Mouse (Mus musculus) spleen, postnatal 36 days (tissue): ENCODE data around the gene Fnbp1.
A peak's percentile ranks its signal among the peaks of the same experiment; 100 is the strongest.

Experiments used
- DNase-seq, 2 experiments: peaks; one replicate each; pipeline ENCODE4 v3.0.0; 2022; ENCODE audit warnings: low spot score in 2 of 2, mixed read lengths in 1 of 2

The Fnbp1 gene

GRCm38 (mm10) chr2:31126048-31126447 lies 15.8 kb downstream of the Fnbp1 start:
- DNase-seq = no peak

GRCm38 (mm10) chr2:31125156-31125555 lies 16.7 kb downstream of the Fnbp1 start:
- DNase-seq = no peak

DNA sequence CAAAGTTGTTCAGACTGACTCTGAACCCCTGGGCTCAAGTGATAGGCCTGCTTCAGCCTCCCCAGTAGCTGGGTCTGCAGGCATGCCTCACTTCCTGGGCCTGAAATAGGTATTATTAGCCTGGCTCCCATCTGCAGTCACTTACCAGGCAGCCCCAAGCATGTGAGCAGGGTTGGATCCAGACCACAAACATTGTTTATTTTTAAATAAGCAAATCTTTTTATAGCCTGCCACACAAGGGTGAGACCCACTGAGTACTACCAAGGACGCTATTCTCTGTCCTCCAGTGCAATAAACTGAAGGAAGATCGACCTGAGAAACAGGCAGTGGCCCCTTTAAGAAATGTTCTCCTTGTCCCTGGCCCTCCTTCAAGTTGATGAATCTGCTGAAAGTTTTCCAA lies 17.1 kb downstream of the Fnbp1 start:
- no peak for DNase-seq

DNA sequence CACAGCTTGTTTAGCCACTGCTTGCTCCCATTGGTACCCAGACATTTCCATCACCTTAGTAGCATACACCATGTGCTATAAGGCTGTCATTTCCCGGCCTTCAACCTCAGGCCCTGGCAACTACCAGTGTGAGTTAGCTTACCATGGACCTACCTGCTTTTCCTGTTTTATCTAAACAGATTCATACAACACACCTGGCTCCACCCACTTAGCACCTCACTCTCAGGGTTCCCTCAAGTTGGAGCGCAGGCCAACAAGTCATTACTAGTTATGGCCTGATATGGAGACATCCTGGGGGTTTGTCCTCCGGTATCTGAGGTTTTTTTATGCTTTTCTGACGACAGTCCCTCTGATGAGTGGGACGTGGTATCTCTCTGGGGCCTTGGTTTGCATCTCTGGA lies 18.3 kb downstream of the Fnbp1 start:
- DNase-seq = no peak

- no peak for DNase-seq
Measured at GRCm38 (mm10) chr2:31122806-31123205, 19.0 kb downstream of the Fnbp1 start.

DNA sequence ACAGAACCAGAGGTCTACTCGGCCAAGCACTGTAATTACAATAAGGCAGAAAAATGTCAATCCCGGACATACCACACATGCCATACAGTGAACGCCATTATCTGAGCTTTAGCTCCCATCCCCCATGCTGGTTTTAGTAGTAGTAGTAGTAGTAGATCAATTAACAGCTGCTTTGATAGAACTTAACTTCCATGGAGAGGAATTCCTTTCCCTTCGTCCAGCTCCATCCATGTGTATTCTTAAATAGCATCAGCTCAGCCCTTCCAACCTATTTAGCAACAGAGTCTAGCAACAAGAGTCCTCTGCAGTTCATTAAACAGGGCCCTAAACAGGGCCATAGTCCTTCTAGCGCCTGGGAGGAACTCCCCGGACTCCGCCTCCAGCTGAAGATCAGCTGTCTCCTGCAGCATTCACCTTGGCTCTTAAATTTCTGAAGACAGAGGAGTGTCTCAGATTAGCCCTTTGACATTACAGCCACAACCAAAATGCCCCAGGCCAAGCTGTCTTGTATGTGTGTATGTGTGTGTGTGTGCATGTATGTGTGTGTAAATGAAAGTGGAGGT lies 20.6 kb downstream of the Fnbp1 start:
- no peak for DNase-seq

DNA sequence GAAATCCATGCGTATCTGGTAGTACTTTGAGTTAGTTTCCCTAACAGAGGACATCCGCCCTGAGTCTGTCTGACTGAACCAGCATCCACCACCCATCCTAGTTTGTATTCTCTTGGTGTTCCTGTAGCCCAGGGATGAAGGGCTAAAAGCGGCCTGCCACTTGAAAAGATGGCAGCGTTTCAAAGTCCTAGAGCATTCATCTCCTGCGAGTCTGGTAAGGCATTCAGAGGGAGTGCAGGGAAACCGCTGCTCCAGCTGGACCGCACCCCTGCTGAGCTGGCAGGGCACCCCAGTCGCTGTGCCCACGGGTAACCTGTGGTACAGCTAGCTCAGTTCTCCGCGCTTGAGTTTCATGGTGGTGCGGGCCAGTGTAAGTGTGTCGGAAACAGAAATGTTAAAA lies 22.0 kb downstream of the Fnbp1 start:
- DNase-seq = no peak

GRCm38 (mm10) chr2:31118639-31119380 lies 23.0 kb downstream of the Fnbp1 start:
- DNase-seq = no peak

- no peak for DNase-seq
Measured at GRCm38 (mm10) chr2:31118211-31118610, 23.6 kb downstream of the Fnbp1 start.

DNA sequence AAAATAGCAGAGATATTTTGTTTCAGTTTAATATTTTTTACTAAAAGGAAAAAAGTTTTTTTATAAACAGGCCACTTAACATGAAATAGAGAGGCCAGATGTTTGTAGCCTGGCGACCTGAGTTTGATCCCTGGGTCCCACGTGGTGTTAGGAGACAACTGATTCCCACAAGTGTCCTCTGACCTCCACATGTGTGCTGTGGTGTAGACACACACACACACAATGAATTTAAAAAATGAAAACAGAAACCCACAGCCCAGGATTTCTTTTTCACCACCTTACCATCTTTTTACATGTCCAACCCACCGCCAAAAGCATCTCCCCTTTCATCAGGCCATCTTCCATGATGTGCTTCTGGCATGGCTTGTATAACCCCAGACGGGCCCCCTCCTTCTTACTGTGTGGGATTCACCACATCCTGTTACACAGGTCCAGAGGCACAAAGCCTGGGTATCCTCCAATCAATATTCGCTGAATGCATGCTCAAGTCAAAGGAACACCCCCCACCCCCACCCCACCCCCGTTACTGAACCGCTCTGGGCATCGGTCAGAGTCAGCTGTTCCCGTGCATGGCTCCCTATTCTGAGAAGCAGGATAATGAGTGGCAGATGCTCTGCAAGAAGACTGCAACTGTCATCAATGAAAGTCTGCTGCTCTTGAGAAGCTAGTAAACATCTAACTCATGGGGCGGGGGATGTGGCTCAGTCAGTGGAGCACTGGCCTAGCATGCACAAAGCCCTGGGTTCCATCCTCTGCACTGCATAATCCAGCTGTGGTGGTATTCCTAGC lies 25.7 kb downstream of the Fnbp1 start:
- DNase-seq = peak; percentile 41 to 49

- peak in 1 of 2 experiments; percentile 41 for DNase-seq
Measured at GRCm38 (mm10) chr2:31115091-31115942, 26.5 kb downstream of the Fnbp1 start.

DNA sequence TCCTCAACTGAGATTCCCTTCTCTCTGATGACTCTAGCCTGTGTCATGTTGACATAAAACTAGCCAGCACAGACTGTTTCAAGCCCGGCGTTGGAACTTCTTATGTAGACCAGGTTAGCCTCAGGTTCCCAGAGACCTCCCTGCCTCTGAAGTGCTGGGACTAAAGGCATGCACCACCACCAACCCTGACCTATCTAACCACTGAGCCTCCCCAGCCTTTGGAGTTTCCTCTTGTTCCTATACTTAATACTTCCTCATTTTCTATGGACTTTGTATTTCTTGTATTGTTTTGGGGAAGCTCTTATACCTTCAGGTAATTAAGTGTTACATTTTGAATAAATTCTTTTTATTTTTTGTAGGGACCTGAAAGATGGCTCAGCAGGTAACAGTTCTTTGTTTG lies 27.6 kb downstream of the Fnbp1 start:
- no peak for DNase-seq

- DNase-seq = no peak
Measured at GRCm38 (mm10) chr2:31111685-31112084, 30.1 kb downstream of the Fnbp1 start.

GRCm38 (mm10) chr2:31109960-31110548 lies 31.8 kb downstream of the Fnbp1 start:
- DNase-seq = no peak

DNA sequence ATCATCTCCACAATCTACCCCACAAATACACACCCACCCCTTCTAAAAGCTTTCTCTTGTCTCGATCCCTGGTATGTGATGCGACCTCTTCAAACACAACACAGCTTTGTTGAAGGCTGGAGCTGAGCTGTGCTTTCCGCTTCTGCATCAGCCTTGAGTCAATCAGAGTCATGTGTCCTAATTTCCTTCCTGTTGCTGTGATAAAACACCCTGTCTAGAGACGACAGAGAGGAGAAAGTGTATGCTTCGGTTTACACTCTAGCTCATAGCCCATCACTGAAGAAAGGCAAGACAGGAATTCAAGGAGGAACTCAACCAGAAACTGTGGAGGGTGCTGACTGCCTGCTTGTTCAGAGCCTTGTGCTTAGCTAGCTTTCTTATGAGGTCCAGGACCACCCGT lies 33.6 kb downstream of the Fnbp1 start:
- peak in 1 of 2 experiments; percentile 33 for DNase-seq

- no peak for DNase-seq
Measured at GRCm38 (mm10) chr2:31106621-31107320, 35.0 kb downstream of the Fnbp1 start.

DNA sequence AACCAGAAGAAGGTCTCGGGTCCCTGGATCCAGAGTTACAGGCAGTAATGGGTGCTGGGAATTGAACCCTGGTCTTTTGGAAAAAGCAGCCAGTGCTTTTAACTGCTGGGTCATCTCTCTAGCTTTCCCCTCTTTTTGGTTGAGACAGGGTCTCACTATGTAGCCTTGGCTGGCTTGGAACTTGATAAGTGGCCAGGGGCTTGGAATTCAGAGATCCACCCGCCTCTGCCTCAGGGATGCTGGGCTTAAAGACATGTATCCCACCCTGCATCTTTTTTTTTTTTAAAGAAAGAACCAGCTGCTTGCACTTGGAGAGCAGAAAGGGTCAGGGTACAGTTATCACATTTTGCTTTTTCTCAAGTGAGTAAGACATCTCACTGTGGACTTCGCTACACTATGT lies 35.8 kb downstream of the Fnbp1 start:
- no peak for DNase-seq

- no peak for DNase-seq
Measured at GRCm38 (mm10) chr2:31105279-31105678, 36.5 kb downstream of the Fnbp1 start.

- no peak for DNase-seq
Measured at GRCm38 (mm10) chr2:31103321-31103720, 38.5 kb downstream of the Fnbp1 start.

- no peak for DNase-seq
Measured at GRCm38 (mm10) chr2:31101285-31101684, 40.5 kb downstream of the Fnbp1 start.

- DNase-seq = no peak
Measured at GRCm38 (mm10) chr2:31099079-31099478, 42.7 kb downstream of the Fnbp1 start.
